Comparison of ENCODE assay signal across 8 mouse cellular contexts in genomic region chr17:14136702-14137315, GRCm38 (mm10).
DNase-seq lines count a peak whose midpoint lies in the region; ATAC-seq and TF ChIP-seq lines count a peak whose summit lies in the region.

No protein-coding gene starts in this region.

- TF ChIP-seq POLR2A in lung, adult 2 months (IDR thresholded peaks at IDR 0.05; ENCODE audit: borderline replicate concordance, extremely low read depth, low read depth, low read length) = no peak
- TF ChIP-seq POLR2A in liver, adult 2 months (IDR thresholded peaks at IDR 0.05; ENCODE audit: extremely low read depth, insufficient read depth, low read length) = no peak
- no peak for TF ChIP-seq POLR2A in testis, adult 2 months (IDR thresholded peaks at IDR 0.05; ENCODE audit: control insufficient read depth, low read depth, low read length)

- no peak overlapping the region for H3K27ac ChIP-seq in kidney, postnatal 0 days
- H3K27ac ChIP-seq in liver, adult 2 months (replicated peaks; ENCODE audit: insufficient read depth, low read depth, low read length) = no peak overlapping the region
- no peak overlapping the region for H3K27ac ChIP-seq in testis, adult 2 months (ENCODE audit: control insufficient read depth, insufficient read depth, low read depth, low read length)

- no peak overlapping the region for H3K4me3 ChIP-seq in lung, adult 2 months (replicated peaks; ENCODE audit: extremely low read depth, low read depth, low read length)
- no peak overlapping the region for H3K4me3 ChIP-seq in kidney, postnatal 0 days (replicated peaks; ENCODE audit: low read depth, low read length)
- no peak overlapping the region for H3K4me3 ChIP-seq in liver, adult 2 months (ENCODE audit: insufficient read depth, low read depth, low read length)
- no peak overlapping the region for H3K4me3 ChIP-seq in testis, adult 2 months (ENCODE audit: control insufficient read depth, low read depth, low read length)

- no peak for TF ChIP-seq CTCF in lung, adult 2 months (IDR thresholded peaks at IDR 0.05; ENCODE audit: insufficient read depth, low read length)
- peak; percentile 71 for TF ChIP-seq CTCF in kidney, postnatal 0 days (IDR thresholded peaks at IDR 0.05; ENCODE audit: low read depth)
- peak; percentile 80 for TF ChIP-seq CTCF in liver, adult 2 months (IDR thresholded peaks at IDR 0.05; ENCODE audit: low read depth, low read length)
- peak; percentile 38; the same call in 1 of the 2 replicates for TF ChIP-seq CTCF in testis, adult 2 months (IDR thresholded peaks at IDR 0.05; ENCODE audit: control insufficient read depth, insufficient read depth, insufficient replicate concordance, low read depth, low read length)

- peak; percentile 14 for DNase-seq in lung, adult 2 months
- DNase-seq in lung, postnatal 25 days (ENCODE audit: low spot score) = no peak
- DNase-seq in adipocyte (ENCODE audit: low spot score) = peak; percentile 36
- DNase-seq in fat pad, adult 2 months (ENCODE audit: extremely low read depth, low read depth, low spot score) = peak; percentile 92
- DNase-seq in kidney, postnatal 0 days (ENCODE audit: low spot score) = peak; percentile 61
- DNase-seq in liver, adult 2 months (ENCODE audit: extremely low read depth, low read depth, low spot score) = peak; percentile 61

- no peaks in the 10 kb centered on the region for H3K36me3 ChIP-seq in kidney, postnatal 0 days (ENCODE audit: insufficient read depth, low read length)
- H3K36me3 ChIP-seq in liver, adult 2 months (ENCODE audit: control insufficient read depth, insufficient read depth, low read length) = no peaks in the 10 kb centered on the region
- no peaks in the 10 kb centered on the region for H3K36me3 ChIP-seq in testis, adult 2 months (ENCODE audit: control insufficient read depth, insufficient read depth, low read length)

- no peaks in the 10 kb centered on the region for H3K9me3 ChIP-seq in kidney, postnatal 0 days (replicated peaks; ENCODE audit: low read length)

- H3K4me2 ChIP-seq in kidney, postnatal 0 days (ENCODE audit: low read length) = no peak overlapping the region

- H3K79me2 ChIP-seq in liver, adult 2 months (ENCODE audit: control insufficient read depth, insufficient read depth, low read length) = no peaks in the 10 kb centered on the region

- no peaks in the 10 kb centered on the region for H3K27me3 ChIP-seq in kidney, postnatal 0 days (ENCODE audit: insufficient read depth, low read length)
- no peaks in the 10 kb centered on the region for H3K27me3 ChIP-seq in liver, adult 2 months (ENCODE audit: control insufficient read depth, insufficient read depth, low read length)
- no peaks in the 10 kb centered on the region for H3K27me3 ChIP-seq in testis, adult 2 months (ENCODE audit: control insufficient read depth, insufficient read depth, low read length)

- WGBS in lung, adult 2 months = 67% methylated on average over 6 of the region's 6 CpGs
- 66% methylated on average over 6 of the region's 6 CpGs for WGBS in kidney, postnatal 0 days
- WGBS in liver, adult 2 months = 30% methylated on average over 6 of the region's 6 CpGs

- no peak for ATAC-seq in kidney, postnatal 0 days (replicated peaks; ENCODE audit: low FRiP score, low read depth)
- ATAC-seq in monocyte, adult 5-6 weeks (replicated peaks; ENCODE audit: insufficient number of reproducible peaks, low FRiP score, low TSS enrichment, poor library complexity, severe bottlenecking) = no peak

- H3K4me1 ChIP-seq in lung, adult 2 months (ENCODE audit: control insufficient read depth, insufficient read depth, low read length) = no peaks in the 10 kb centered on the region
- H3K4me1 ChIP-seq in kidney, postnatal 0 days (replicated peaks; ENCODE audit: insufficient read depth, low read length) = no peaks in the 10 kb centered on the region
- peaks cover 1% of the 10 kb centered on the region; the same call in 1 of the 2 replicates for H3K4me1 ChIP-seq in liver, adult 2 months (ENCODE audit: control insufficient read depth, insufficient read depth, low read length)
- no peaks in the 10 kb centered on the region for H3K4me1 ChIP-seq in testis, adult 2 months (ENCODE audit: control insufficient read depth, insufficient read depth, low read length)

- no peak overlapping the region for H3K9ac ChIP-seq in kidney, postnatal 0 days (ENCODE audit: low read depth, low read length)
- H3K9ac ChIP-seq in liver, adult 2 months (ENCODE audit: low read depth, low read length) = no peak overlapping the region
